Mouse (Mus musculus): ENCODE measurements around the gene Herc4. TPM values are rescaled to one million over a fixed set of nuclear protein-coding genes. Genes with fewer than 3 reads are reported as not detected.

Herc4 gene
- polyA plus RNA-seq, 1 experiment from 2014 or later = 27.0 TPM

GRCm38 (mm10) chr10:63259340-63259739 is 15.7 kb downstream of the Herc4 start:
- Histone ChIP-seq H3K9me3 (replicated peaks; ENCODE audit: low read length) (no peaks in the 10 kb centered on the region), H3K4me1 (replicated peaks; ENCODE audit: insufficient read depth, low read length) (no peaks in the 10 kb centered on the region), H3K27me3 (ENCODE audit: insufficient read depth, low read length) (no peaks in the 10 kb centered on the region), H3K27ac (no peak overlapping the region), H3K4me3 (replicated peaks; ENCODE audit: low read depth, low read length) (no peak overlapping the region), H3K9ac (ENCODE audit: low read depth, low read length) (no peak overlapping the region), H3K4me2 (ENCODE audit: low read length) (no peak overlapping the region), H3K36me3 (ENCODE audit: insufficient read depth, low read length) (no peaks in the 10 kb centered on the region)
- no peak for TF ChIP-seq CTCF (IDR thresholded peaks at IDR 0.05; ENCODE audit: low read depth)
- 82% methylated on average over 3 of the region's 3 CpGs for WGBS
- ATAC-seq (replicated peaks; ENCODE audit: low FRiP score, low read depth) = no peak
- DNase-seq (ENCODE audit: low spot score) = no peak

GRCm38 (mm10) chr10:63267941-63268340 is 24.3 kb downstream of the Herc4 start:
- ATAC-seq (replicated peaks; ENCODE audit: low FRiP score, low read depth) (no peak), DNase-seq (ENCODE audit: low spot score) (no peak)
- Histone ChIP-seq H3K4me2 (ENCODE audit: low read length) (no peak overlapping the region), H3K9me3 (replicated peaks; ENCODE audit: low read length) (no peaks in the 10 kb centered on the region), H3K4me1 (replicated peaks; ENCODE audit: insufficient read depth, low read length) (no peaks in the 10 kb centered on the region), H3K27ac (no peak overlapping the region), H3K4me3 (replicated peaks; ENCODE audit: low read depth, low read length) (no peak overlapping the region), H3K36me3 (ENCODE audit: insufficient read depth, low read length) (peaks cover 17% of the 10 kb centered on the region; the same call in 1 of the 2 replicates), H3K27me3 (ENCODE audit: insufficient read depth, low read length) (no peaks in the 10 kb centered on the region), H3K9ac (ENCODE audit: low read depth, low read length) (no peak overlapping the region)
- WGBS = 74% methylated on average over 2 of the region's 2 CpGs
- no peak for TF ChIP-seq CTCF (IDR thresholded peaks at IDR 0.05; ENCODE audit: low read depth)

- no peak overlapping the region for H3K4me2 ChIP-seq (ENCODE audit: low read length)
- no peak overlapping the region for H3K27ac ChIP-seq
- no peaks in the 10 kb centered on the region for H3K27me3 ChIP-seq (ENCODE audit: insufficient read depth, low read length)
- no peak overlapping the region for H3K4me3 ChIP-seq (replicated peaks; ENCODE audit: low read depth, low read length)
- no peak overlapping the region for H3K9ac ChIP-seq (ENCODE audit: low read depth, low read length)
- H3K4me1 ChIP-seq (replicated peaks; ENCODE audit: insufficient read depth, low read length) = no peaks in the 10 kb centered on the region
- TF ChIP-seq CTCF (IDR thresholded peaks at IDR 0.05; ENCODE audit: low read depth) = no peak
- no peaks in the 10 kb centered on the region for H3K9me3 ChIP-seq (replicated peaks; ENCODE audit: low read length)
- DNase-seq (ENCODE audit: low spot score) = no peak
- ATAC-seq (replicated peaks; ENCODE audit: low FRiP score, low read depth) = no peak
- H3K36me3 ChIP-seq (ENCODE audit: insufficient read depth, low read length) = peaks cover 24% of the 10 kb centered on the region; the same call in 1 of the 2 replicates
Observed at GRCm38 (mm10) chr10:63272401-63272800, 28.8 kb downstream of the Herc4 start.

- WGBS = 92% methylated on average over 5 of the region's 5 CpGs
Observed at GRCm38 (mm10) chr10:63272868-63273267, 29.3 kb downstream of the Herc4 start.

GRCm38 (mm10) chr10:63277010-63277409 is 33.4 kb downstream of the Herc4 start:
- Histone ChIP-seq H3K9me3 (replicated peaks; ENCODE audit: low read length) (no peaks in the 10 kb centered on the region), H3K27ac (no peak overlapping the region), H3K4me3 (replicated peaks; ENCODE audit: low read depth, low read length) (no peak overlapping the region), H3K4me2 (ENCODE audit: low read length) (no peak overlapping the region), H3K27me3 (ENCODE audit: insufficient read depth, low read length) (no peaks in the 10 kb centered on the region), H3K4me1 (replicated peaks; ENCODE audit: insufficient read depth, low read length) (no peaks in the 10 kb centered on the region), H3K36me3 (ENCODE audit: insufficient read depth, low read length) (peaks cover 31% of the 10 kb centered on the region), H3K9ac (ENCODE audit: low read depth, low read length) (no peak overlapping the region)
- WGBS = 95% methylated on average over 3 of the region's 3 CpGs
- ATAC-seq (replicated peaks; ENCODE audit: low FRiP score, low read depth) = no peak
- TF ChIP-seq CTCF (IDR thresholded peaks at IDR 0.05; ENCODE audit: low read depth) = no peak
- DNase-seq (ENCODE audit: low spot score) = no peak

More at GRCm38 (mm10) chr10:63272868-63273267, 29.3 kb downstream of the Herc4 start:
- H3K4me1 ChIP-seq (replicated peaks; ENCODE audit: insufficient read depth, low read length) = no peaks in the 10 kb centered on the region
- no peak overlapping the region for H3K4me2 ChIP-seq (ENCODE audit: low read length)
- peaks cover 24% of the 10 kb centered on the region; the same call in 1 of the 2 replicates for H3K36me3 ChIP-seq (ENCODE audit: insufficient read depth, low read length)
- TF ChIP-seq CTCF (IDR thresholded peaks at IDR 0.05; ENCODE audit: low read depth) = no peak
- DNase-seq (ENCODE audit: low spot score) = no peak
- H3K27me3 ChIP-seq (ENCODE audit: insufficient read depth, low read length) = no peaks in the 10 kb centered on the region
- H3K27ac ChIP-seq = no peak overlapping the region
- no peak overlapping the region for H3K9ac ChIP-seq (ENCODE audit: low read depth, low read length)
- no peak overlapping the region for H3K4me3 ChIP-seq (replicated peaks; ENCODE audit: low read depth, low read length)
- H3K9me3 ChIP-seq (replicated peaks; ENCODE audit: low read length) = no peaks in the 10 kb centered on the region
- no peak for ATAC-seq (replicated peaks; ENCODE audit: low FRiP score, low read depth)

GRCm38 (mm10) chr10:63279851-63280250 is 36.2 kb downstream of the Herc4 start:
- TF ChIP-seq CTCF (IDR thresholded peaks at IDR 0.05; ENCODE audit: low read depth) = no peak
- Histone ChIP-seq H3K9ac (ENCODE audit: low read depth, low read length) (no peak overlapping the region), H3K4me3 (replicated peaks; ENCODE audit: low read depth, low read length) (no peak overlapping the region), H3K4me2 (ENCODE audit: low read length) (no peak overlapping the region), H3K36me3 (ENCODE audit: insufficient read depth, low read length) (peaks cover 29% of the 10 kb centered on the region), H3K27ac (no peak overlapping the region), H3K27me3 (ENCODE audit: insufficient read depth, low read length) (no peaks in the 10 kb centered on the region), H3K4me1 (replicated peaks; ENCODE audit: insufficient read depth, low read length) (no peaks in the 10 kb centered on the region), H3K9me3 (replicated peaks; ENCODE audit: low read length) (no peaks in the 10 kb centered on the region)
- no peak for ATAC-seq (replicated peaks; ENCODE audit: low FRiP score, low read depth)
- 84% methylated on average over 3 of the region's 3 CpGs for WGBS
- no peak for DNase-seq (ENCODE audit: low spot score)

GRCm38 (mm10) chr10:63282417-63282816 is 38.8 kb downstream of the Herc4 start:
- Histone ChIP-seq H3K36me3 (ENCODE audit: insufficient read depth, low read length) (peaks cover 33% of the 10 kb centered on the region), H3K4me2 (ENCODE audit: low read length) (no peak overlapping the region), H3K9ac (ENCODE audit: low read depth, low read length) (no peak overlapping the region), H3K27me3 (ENCODE audit: insufficient read depth, low read length) (no peaks in the 10 kb centered on the region), H3K9me3 (replicated peaks; ENCODE audit: low read length) (no peaks in the 10 kb centered on the region), H3K4me3 (replicated peaks; ENCODE audit: low read depth, low read length) (no peak overlapping the region), H3K27ac (no peak overlapping the region), H3K4me1 (replicated peaks; ENCODE audit: insufficient read depth, low read length) (no peaks in the 10 kb centered on the region)
- DNase-seq (ENCODE audit: low spot score) (no peak), ATAC-seq (replicated peaks; ENCODE audit: low FRiP score, low read depth) (no peak)
- WGBS = 91% methylated on average over 4 of the region's 4 CpGs
- no peak for TF ChIP-seq CTCF (IDR thresholded peaks at IDR 0.05; ENCODE audit: low read depth)

Measured in kidney, postnatal 0 days (tissue).